Mouse (Mus musculus): ENCODE results near the gene Snta1.
A peak's percentile ranks its signal among the peaks of the same experiment; 100 is the strongest.

Gene Snta1

DNA sequence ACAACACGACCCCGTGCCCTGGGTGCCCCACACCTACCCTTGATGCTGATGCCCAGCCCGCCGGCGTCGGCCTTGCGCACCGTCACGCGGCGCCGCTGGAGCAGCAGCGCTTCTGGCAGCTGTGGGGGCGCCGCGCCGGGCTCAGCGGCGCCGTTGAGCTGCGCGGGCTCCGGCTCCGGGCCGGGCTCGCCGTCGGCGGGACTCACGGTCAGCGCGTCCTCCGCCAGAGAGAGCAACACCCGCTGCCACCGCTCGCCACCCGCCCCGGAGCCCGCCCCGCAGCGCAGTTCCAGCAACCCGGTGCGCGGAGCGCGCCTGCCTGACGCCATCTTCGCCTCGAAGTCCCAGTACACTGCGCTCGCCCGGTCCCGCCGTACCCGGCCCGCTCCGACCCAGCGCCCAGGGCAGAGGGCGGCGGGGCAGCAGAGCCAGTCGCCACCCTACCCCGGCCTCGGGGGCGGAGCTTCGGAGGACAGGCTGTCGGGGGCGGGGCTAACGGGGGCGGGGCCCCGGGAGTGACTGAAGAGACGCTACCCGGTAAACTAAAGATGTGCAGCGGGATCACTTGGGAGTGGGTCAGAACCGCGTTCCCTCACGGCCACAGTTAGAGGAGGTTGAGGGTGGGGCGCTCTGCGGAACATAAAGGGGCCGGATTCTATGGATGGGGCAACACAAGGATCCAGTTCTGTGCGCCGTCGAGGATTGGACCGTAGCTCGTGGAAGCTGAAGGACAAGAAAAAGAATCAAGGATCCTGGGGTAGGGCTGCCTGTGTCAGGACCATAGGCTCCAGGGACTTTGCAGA is at the start of gene Snta1:
Gene Snta1, minus strand, starts transcription at position 457 of the 803 bp plus-strand sequence.
- peak; percentile 44 for DNase-seq (ENCODE audit: low read depth)

DNA sequence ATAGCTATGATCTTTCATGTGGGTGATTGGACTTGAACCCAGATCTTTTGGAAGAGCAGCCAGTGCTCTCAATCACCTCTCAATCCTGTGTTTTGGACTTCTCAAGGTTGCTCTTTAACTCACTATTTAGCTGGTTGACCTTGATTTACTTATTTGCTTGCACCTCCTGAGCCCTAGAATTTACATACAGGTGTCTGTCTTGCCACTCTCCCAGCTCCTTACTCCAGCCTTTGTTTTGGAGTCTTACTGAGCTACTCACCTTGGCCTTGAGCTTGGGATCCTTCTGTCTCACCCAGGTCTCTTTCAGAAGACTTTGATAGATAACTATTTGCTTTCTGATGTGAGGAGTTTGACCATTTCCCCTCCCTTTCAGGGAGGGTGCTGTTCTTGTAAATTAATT is 48.7 kb upstream of the Snta1 start:
- DNase-seq (ENCODE audit: low read depth), result no peak

GRCm38 (mm10) chr2:154455776-154456175 is 47.9 kb upstream of the Snta1 start:
- DNase-seq (ENCODE audit: low read depth), result peak; percentile 53

DNA sequence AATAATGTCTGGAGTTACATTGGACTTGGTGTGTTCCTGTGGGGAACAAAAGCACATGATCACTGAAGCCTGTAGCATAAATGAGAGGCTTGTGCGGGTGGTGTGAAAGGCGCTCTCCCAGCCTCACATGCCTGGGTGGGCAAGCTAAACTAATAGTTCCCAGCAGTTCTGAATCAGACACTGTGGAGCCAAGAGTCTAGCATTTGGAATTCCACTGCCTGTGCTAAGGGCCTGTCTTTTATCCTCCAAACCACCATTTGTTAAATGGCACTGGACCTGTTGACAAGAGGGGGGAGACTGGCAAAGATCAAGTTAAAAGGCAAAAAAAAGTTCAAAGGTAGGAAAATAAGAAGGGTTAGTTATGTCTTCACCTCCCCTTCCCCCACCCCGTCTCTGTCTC is 46.7 kb upstream of the Snta1 start:
- peak; percentile 97 for DNase-seq (ENCODE audit: low read depth)

GRCm38 (mm10) chr2:154454099-154454498 is 46.2 kb upstream of the Snta1 start:
- no peak for DNase-seq (ENCODE audit: low read depth)

DNA sequence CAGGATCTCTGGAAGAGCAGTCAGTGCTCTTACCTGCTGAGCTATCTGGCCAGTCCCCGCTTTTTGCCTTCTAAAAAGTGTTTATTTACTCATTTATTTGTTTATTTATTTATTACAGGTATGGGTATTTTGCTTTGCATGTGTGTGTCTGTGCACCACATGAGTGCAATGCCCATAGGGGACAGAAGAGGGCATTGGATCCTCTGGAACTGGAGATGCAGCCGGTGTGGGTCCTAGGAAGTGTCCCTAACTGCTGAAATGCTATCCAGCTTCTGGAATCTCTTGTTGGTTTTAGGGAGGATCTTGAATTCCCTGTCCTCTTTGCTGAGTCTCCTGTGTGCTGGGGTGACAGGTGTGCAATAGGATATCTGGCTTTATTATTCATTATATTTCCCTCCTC is 45.1 kb upstream of the Snta1 start:
- DNase-seq (ENCODE audit: low read depth), result no peak

DNA sequence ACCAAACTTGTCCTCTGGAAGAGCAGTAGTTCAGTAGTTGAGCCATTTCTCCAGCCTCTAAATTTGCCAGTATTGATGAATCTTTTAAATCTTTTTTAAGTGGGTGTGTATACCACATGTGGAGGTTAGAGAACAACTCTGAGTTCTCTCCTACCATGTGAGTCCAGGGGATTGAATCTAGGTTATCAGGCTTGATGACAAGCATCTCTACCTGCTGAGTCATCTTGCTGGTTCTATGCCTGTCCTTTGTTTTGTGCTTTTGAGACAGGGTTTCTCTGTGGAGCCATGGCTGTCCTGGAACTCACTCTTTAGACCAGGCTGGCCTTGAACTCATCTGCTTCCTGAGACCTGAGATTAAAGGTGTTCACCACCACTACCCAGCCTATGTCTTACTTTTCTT is 40.7 kb upstream of the Snta1 start:
- no peak for DNase-seq (ENCODE audit: low read depth)

DNA sequence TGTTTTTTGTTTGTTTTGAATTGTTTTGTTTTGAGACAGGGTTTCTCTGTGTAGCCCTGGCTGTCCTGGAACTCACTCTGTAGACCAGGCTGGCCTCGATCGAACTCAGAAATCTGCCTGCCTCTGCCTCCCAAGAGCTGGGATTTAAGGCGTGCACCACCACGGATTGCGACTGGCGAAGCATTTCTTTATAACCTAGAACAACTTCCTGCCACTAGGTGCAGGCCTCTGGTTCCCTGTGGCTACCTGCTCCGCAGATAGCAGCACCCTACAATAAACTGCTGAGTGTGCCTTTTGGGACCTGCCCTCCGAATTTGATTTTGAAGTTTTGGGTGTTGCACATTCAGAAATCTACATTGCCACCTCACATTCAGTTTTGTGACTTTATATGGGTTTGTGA is 39.9 kb upstream of the Snta1 start:
- DNase-seq (ENCODE audit: low read depth), result no peak

GRCm38 (mm10) chr2:154440453-154440852 is 32.6 kb upstream of the Snta1 start:
- no peak for DNase-seq (ENCODE audit: low read depth)

DNA sequence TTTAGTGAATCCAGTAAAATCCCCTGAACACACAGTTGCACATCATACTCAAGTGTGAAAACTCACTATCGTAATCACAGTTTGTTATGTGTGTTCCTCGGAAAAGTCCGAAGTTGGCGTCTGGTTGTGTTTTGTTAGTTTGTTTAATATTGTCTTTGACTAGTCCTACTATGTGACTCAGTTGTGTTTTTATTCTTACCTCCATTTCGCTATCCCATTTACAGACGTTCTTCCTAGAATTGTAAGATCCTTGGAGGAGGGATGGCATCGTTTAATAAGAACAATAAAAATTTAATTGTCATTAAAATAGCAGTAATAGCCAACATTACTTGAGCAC is 29.3 kb upstream of the Snta1 start:
- no peak for DNase-seq (ENCODE audit: low read depth)

GRCm38 (mm10) chr2:154436458-154437190 is 28.7 kb upstream of the Snta1 start, which contains the start of gene Cbfa2t2:
Gene Cbfa2t2 (plus strand): TSS chr2:154436481.
- no peak for DNase-seq (ENCODE audit: low read depth)

GRCm38 (mm10) chr2:154436076-154436457 is 28.2 kb upstream of the Snta1 start:
- peak; percentile 90 for DNase-seq (ENCODE audit: low read depth)

GRCm38 (mm10) chr2:154434690-154435089 is 26.8 kb upstream of the Snta1 start:
- DNase-seq (ENCODE audit: low read depth), result no peak

- DNase-seq (ENCODE audit: low read depth), result no peak
These were observed 25.5 kb upstream of the Snta1 start for GRCm38 (mm10) chr2:154433391-154433790.

DNA sequence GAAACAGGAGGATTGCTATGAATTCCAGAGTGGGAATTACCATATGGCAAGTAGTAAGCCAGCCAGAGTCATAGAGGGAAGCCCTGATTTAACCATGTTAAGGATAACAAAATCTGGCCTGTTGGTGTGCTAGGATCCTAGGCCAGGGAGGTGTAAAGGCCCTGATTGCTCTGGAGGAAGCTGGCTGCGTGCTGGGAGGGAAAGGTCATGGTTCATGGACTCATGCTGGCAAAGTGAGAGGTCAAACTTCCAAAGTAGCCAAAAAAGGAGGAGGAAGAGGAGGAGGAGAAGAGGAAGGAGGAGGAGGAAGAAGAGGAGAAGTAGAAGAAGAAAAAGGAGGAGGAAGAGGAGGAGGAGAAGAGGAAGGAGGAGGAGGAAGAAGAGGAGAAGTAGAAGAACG is 24.8 kb upstream of the Snta1 start:
- no peak for DNase-seq (ENCODE audit: low read depth)

GRCm38 (mm10) chr2:154430566-154430965 is 22.7 kb upstream of the Snta1 start:
- DNase-seq (ENCODE audit: low read depth), result no peak

DNA sequence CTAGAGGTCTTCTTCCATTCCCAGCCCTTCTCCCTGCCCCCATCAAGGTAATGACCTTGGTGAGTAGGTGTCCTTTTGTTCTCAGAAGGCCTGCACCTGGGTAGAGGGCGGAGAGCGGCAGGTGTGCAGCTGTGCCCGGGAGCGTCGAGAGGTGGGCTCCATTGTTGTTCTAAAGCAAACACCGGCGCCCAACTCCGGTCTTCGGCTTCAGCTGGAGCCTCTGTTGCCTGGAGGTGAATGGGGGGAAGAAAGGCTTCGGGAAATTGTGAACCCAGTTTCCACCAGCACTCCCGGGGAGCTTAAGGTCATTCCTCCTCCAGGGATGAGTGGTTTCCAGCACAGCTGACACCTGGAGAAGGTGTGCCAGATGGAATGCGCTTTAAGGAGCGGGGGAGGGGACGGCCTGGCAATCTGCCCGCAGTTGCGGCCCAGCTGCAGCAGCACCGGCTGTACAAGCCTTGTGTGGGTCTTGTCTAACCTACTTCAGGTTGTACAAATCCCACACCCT is 20.0 kb upstream of the Snta1 start:
- DNase-seq (ENCODE audit: low read depth), result no peak

- no peak for DNase-seq (ENCODE audit: low read depth)
These were observed 19.3 kb upstream of the Snta1 start for GRCm38 (mm10) chr2:154426905-154427852.

GRCm38 (mm10) chr2:154426188-154426904 is 18.4 kb upstream of the Snta1 start:
- no peak for DNase-seq (ENCODE audit: low read depth)

DNA sequence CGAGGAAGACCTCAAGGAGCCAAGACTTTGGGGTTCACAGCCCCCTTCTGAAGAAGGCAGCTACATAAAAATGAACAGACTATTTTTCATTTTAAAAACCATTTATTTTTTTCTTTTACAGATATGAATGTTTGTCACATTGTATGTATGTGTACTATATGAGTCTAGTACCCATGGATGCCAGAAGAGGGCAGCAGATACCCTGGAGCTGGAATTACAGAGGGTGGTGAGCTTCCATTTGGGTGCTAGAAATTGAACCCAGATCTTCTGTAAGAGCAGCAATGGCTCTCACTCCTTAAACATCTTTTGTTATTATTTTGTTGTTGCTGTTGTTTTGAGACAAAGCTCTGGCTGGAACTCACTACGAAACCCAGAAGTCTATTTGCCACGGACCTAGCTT is 17.6 kb upstream of the Snta1 start:
- no peak for DNase-seq (ENCODE audit: low read depth)

GRCm38 (mm10) chr2:154423548-154423947 is 15.6 kb upstream of the Snta1 start:
- no peak for DNase-seq (ENCODE audit: low read depth)

GRCm38 (mm10) chr2:154422181-154422580 is 14.3 kb upstream of the Snta1 start:
- DNase-seq (ENCODE audit: low read depth), result no peak

Data from fibroblast of lung, adult 2 months (primary cell).